Mouse (Mus musculus) frontal cortex, postnatal 10 days (tissue): ENCODE data around the gene Krtap16-1.

Experiments
- DNase-seq, 2 experiments: peaks; one replicate each; pipeline ENCODE4 v3.0.0; 2022; ENCODE audit warnings: low spot score in 2 of 2, mixed read lengths in 1 of 2

Krtap16-1 gene

DNA sequence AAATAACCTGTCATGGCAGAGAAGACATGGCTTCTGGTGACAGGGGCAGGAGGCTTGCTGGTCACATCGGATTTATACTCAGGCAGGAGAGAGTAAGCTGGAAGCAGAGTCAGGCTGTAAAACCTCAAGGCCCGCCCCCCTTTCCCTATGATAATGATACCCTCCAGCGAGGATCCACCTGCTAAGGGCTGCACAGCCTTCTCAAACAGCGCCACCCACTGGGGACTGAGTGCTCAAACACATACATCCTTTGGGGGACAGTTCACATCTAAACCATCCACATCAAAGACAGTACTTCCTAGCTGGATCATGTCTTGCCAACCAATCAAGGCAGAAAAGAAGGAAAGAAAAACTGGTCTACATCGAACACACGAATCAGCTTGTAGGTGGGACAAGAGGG lies 22.2 kb downstream of the Krtap16-1 start:
- DNase-seq, result no peak

DNA sequence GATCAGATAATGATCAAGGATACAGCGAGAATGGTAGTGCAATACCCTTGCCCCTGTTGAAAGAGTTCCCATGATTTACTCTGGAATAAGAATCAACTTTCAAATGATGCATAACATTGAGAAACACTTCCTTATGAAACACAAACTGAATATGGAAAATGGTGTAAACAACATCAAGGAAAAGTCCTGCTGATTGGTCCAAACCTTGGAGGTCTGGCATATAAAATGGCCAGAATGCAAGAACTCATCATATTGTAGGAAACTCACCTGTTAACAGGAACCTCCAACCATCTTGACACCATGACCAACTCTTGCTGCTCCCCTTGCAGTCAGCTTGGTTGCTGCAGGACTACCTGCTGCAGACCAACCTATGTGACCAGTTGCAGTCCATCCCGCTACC lies 38.2 kb downstream of the Krtap16-1 start, which contains the start of gene Krtap9-5:
Krtap9-5 (plus strand) TSS at position 301 of the 400 bp plus-strand sequence.
- no peak for DNase-seq

DNA sequence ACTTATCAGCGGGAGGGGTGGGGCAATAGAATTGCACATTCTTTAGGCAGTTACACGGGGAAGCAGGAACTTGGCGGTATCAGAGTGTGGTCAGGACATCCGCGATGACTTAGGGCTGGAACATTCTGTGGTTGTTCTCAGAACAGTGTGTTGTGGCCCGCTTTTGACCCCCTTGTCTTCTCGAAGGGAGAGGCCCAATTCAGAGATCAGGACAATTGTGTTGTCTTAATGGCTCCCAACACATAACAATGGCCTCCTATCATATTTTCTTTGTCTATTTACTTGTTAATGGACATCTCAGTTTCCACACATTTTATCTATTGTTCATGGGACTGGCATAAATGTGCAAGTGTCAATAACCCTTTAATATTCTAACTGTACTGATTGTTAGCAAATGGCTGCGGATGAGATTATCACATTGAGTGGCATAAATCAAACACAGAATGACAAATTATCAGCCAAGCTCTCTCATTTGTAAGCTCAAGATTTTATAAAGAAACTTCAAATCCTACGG lies 48.6 kb downstream of the Krtap16-1 start:
- DNase-seq, result no peak

DNA sequence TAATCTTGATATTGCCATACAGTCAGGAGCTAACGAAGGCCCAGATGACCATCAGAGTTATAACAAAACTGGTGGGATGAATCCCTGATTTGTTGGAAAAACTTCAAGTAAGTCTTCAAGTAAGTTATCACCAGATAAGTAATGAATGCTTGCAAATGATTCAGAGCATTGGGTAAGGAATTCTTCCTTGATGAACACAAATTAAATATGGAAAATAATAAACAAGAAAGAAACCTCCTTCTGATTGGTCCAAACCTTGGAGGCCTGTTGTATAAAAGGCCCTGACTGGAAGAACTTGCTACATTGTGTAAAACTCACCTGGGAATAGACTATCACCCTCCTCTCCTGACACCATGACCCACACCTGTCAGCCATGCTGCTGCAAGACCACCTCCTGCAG lies 50.4 kb downstream of the Krtap16-1 start, which contains the start of gene Krtap31-2:
Krtap31-2 (plus strand) TSS at position 301 of the 400 bp plus-strand sequence.
- no peak for DNase-seq
